Mouse (Mus musculus) CH12.LX (cell line): ENCODE measurements at regions not wholly inside any gene's neighbourhood (a gene's known extent, or its start where the extent isn't known, plus 50 kb on each side); places are given as distances from the start of the nearest gene placed in this dataset.

ENCODE experiments used
- DNase-seq: peaks from one replicate; pipeline ENCODE4 v3.0.0-alpha.2; 2013; ENCODE audit errors: extremely low read depth
- H3K27ac ChIP-seq: 2 replicates; pipeline ENCODE4 v1.5.1; 2012; ENCODE audit warnings: low read depth, mild to moderate bottlenecking, control low read depth, moderate library complexity; ENCODE audit not compliant: insufficient read depth
- H3K27me3 ChIP-seq: replicated peaks from 2 replicates; pipeline ENCODE3; 2012; ENCODE audit warnings: inconsistent platforms
- H3K36me3 ChIP-seq, 2 experiments: replicated peaks in 1 of 2; 2 replicates each; pipeline versions ENCODE3 to v1.6.1; 2012; ENCODE audit warnings: inconsistent platforms in 1 of 2, low read length in 1 of 2, mild to moderate bottlenecking in 1 of 2, mixed read lengths in 1 of 2, moderate library complexity in 1 of 2; ENCODE audit not compliant: control insufficient read depth in 1 of 2, insufficient read depth in 1 of 2
- H3K4me1 ChIP-seq, 2 experiments: 2 replicates each; pipeline ENCODE4 v1.6.1; 2012; ENCODE audit warnings: inconsistent platforms in 1 of 2, moderate library complexity in 1 of 2; ENCODE audit not compliant: insufficient read depth in 2 of 2, control insufficient read depth in 1 of 2
- H3K4me2 ChIP-seq: 2 replicates; pipeline ENCODE4 v1.6.1; 2012; ENCODE audit warnings: low read depth, mild to moderate bottlenecking, control low read depth; ENCODE audit not compliant: poor library complexity, insufficient read depth, severe bottlenecking
- H3K4me3 ChIP-seq, 3 experiments: fragments of 150-350 bp in 1 of 3; sonication (generic) in 1 of 3; replicated peaks in 1 of 3; 2 replicates each; pipeline versions ENCODE3 to v1.5.1; 2011 to 2012; ENCODE audit warnings: low read depth in 2 of 3, low read length in 2 of 3, mild to moderate bottlenecking in 2 of 3, moderate library complexity in 2 of 3, control low read depth in 1 of 3, improper control_type of control experiment in 1 of 3, inconsistent platforms in 1 of 3, mixed read lengths in 1 of 3; ENCODE audit not compliant: poor library complexity in 1 of 3
- H3K79me2 ChIP-seq: replicated peaks from 2 replicates; pipeline ENCODE4 v1.6.1; 2012; ENCODE audit warnings: mild to moderate bottlenecking, moderate library complexity; ENCODE audit not compliant: control insufficient read depth, poor library complexity, insufficient read depth, severe bottlenecking; ENCODE audit errors: extremely low read depth
- H3K9ac ChIP-seq: 2 replicates; pipeline ENCODE4 v1.6.1; 2012; ENCODE audit warnings: low read depth, mild to moderate bottlenecking, control low read depth, moderate library complexity; ENCODE audit not compliant: insufficient read depth
- H3K9me3 ChIP-seq: replicated peaks from 2 replicates; pipeline ENCODE3; 2012; ENCODE audit warnings: low read length, inconsistent platforms, mixed read lengths
- BHLHE40 ChIP-seq: IDR thresholded peaks from 2 replicates; pipeline ENCODE4 v1.6.1; 2011; ENCODE audit warnings: mild to moderate bottlenecking, low read depth, low read length, improper control_type of control experiment
- CHD1 ChIP-seq: IDR thresholded peaks from 2 replicates; pipeline ENCODE4 v1.6.1; 2012; ENCODE audit warnings: low read depth, low read length, improper control_type of control experiment, inconsistent platforms
- CHD2 ChIP-seq: IDR thresholded peaks from 2 replicates; pipeline ENCODE4 v1.6.1; 2011; ENCODE audit warnings: low read length, improper control_type of control experiment
- CTCF ChIP-seq, 2 experiments: IDR thresholded peaks in 1 of 2; conservative IDR thresholded peaks in 1 of 2; 2 replicates each; pipeline ENCODE4 v1.5.1; 2011 to 2012; ENCODE audit warnings: low read depth in 2 of 2, low read length in 2 of 2, improper control_type of control experiment in 1 of 2, inconsistent platforms in 1 of 2, mild to moderate bottlenecking in 1 of 2, moderate library complexity in 1 of 2
- E2F4 ChIP-seq: IDR thresholded peaks from 2 replicates; pipeline ENCODE4 v1.6.1; 2011; ENCODE audit warnings: low read depth, low read length, improper control_type of control experiment; ENCODE audit not compliant: insufficient replicate concordance
- ELF1 ChIP-seq: IDR thresholded peaks from 2 replicates; pipeline ENCODE4 v1.6.1; 2014; ENCODE audit warnings: low read depth, mild to moderate bottlenecking, inconsistent platforms, low read length, improper control_type of control experiment
- GABPA ChIP-seq: IDR thresholded peaks from 2 replicates; pipeline ENCODE4 v1.6.1; 2012; ENCODE audit warnings: low read depth, low read length, improper control_type of control experiment, inconsistent platforms; ENCODE audit not compliant: insufficient replicate concordance
- IRF4 ChIP-seq: IDR thresholded peaks from 2 replicates; pipeline ENCODE4 v1.6.1; 2014; ENCODE audit warnings: low read depth, mild to moderate bottlenecking, inconsistent platforms, low read length, improper control_type of control experiment
- JUN ChIP-seq: IDR thresholded peaks from 2 replicates; pipeline ENCODE4 v1.6.1; 2011; ENCODE audit warnings: low read depth, mild to moderate bottlenecking, low read length, improper control_type of control experiment, moderate library complexity; ENCODE audit not compliant: insufficient read depth
- JUND ChIP-seq: conservative IDR thresholded peaks from 2 replicates; pipeline ENCODE4 v1.6.1; 2011; ENCODE audit warnings: low read depth, low read length, improper control_type of control experiment
- KAT2A ChIP-seq: IDR thresholded peaks from 2 replicates; pipeline ENCODE4 v1.6.1; 2012; ENCODE audit warnings: low read length, improper control_type of control experiment, inconsistent platforms; ENCODE audit not compliant: insufficient replicate concordance
- MAX ChIP-seq: IDR thresholded peaks from 2 replicates; pipeline ENCODE4 v1.6.1; 2011; ENCODE audit warnings: low read length, improper control_type of control experiment
- MAZ ChIP-seq: IDR thresholded peaks from 2 replicates; pipeline ENCODE4 v1.6.1; 2012; ENCODE audit warnings: low read depth, mild to moderate bottlenecking, inconsistent platforms, low read length, improper control_type of control experiment, moderate library complexity
- MYC ChIP-seq: IDR thresholded peaks from 2 replicates; pipeline ENCODE4 v1.6.1; 2011; ENCODE audit warnings: low read depth, mild to moderate bottlenecking, improper control_type of control experiment, low read length
- NRF1 ChIP-seq: IDR thresholded peaks from 2 replicates; pipeline ENCODE4 v1.6.1; 2014; ENCODE audit warnings: low read depth, mild to moderate bottlenecking, inconsistent platforms, low read length, improper control_type of control experiment, moderate library complexity
- PAX5 ChIP-seq: IDR thresholded peaks from 2 replicates; pipeline ENCODE4 v1.6.1; 2012; ENCODE audit warnings: low read length, inconsistent platforms, mixed read lengths
- POLR2A ChIP-seq: IDR thresholded peaks from 2 replicates; pipeline ENCODE4 v1.6.1; 2011; ENCODE audit warnings: low read depth, mild to moderate bottlenecking, improper control_type of control experiment, low read length
- POLR2AphosphoS2 ChIP-seq: IDR thresholded peaks from 2 replicates; pipeline ENCODE4 v1.6.1; 2011; ENCODE audit warnings: low read depth, low read length, improper control_type of control experiment
- RAD21 ChIP-seq: IDR thresholded peaks from 2 replicates; pipeline ENCODE4 v1.6.1; 2011; ENCODE audit warnings: low read depth, mild to moderate bottlenecking, low read length, improper control_type of control experiment, moderate library complexity
- TBP ChIP-seq: conservative IDR thresholded peaks from 2 replicates; pipeline ENCODE4 v1.6.1; 2011; ENCODE audit warnings: low read depth, low read length, improper control_type of control experiment
- UBTF ChIP-seq: IDR thresholded peaks from 2 replicates; pipeline ENCODE4 v1.6.1; 2012; ENCODE audit warnings: low read depth, mild to moderate bottlenecking, inconsistent platforms, low read length, improper control_type of control experiment, moderate library complexity
- USF1 ChIP-seq: IDR thresholded peaks from 2 replicates; pipeline ENCODE4 v1.6.1; 2014; ENCODE audit warnings: low read depth, mild to moderate bottlenecking, inconsistent platforms, low read length, improper control_type of control experiment
- USF2 ChIP-seq: conservative IDR thresholded peaks from 2 replicates; pipeline ENCODE4 v1.6.1; 2011; ENCODE audit warnings: low read depth, low read length, improper control_type of control experiment
- ZKSCAN1 ChIP-seq: IDR thresholded peaks from 2 replicates; pipeline ENCODE4 v1.6.1; 2012; ENCODE audit warnings: low read depth, inconsistent platforms, low read length, improper control_type of control experiment, borderline replicate concordance
- ZMIZ1 ChIP-seq: IDR thresholded peaks from 2 replicates; pipeline ENCODE4 v1.6.1; 2012; ENCODE audit warnings: low read depth, mild to moderate bottlenecking, inconsistent platforms, low read length, improper control_type of control experiment
- dilution Hi-C: fragments of 300-500 bp; cut with MboI; formaldehyde crosslinking; loops from 2 replicates; pipeline ENCODE4 v1.14.3; 2020; ENCODE audit warnings: low sequenced_read_pairs; ENCODE audit not compliant: extremely low pct_unique_long_range_greater_than_20kb, extremely low pct_ligation_motif_present
- in situ Hi-C: fragments of 300-500 bp; cut with MboI; formaldehyde crosslinking; loops from 3 replicates; pipeline ENCODE4 v1.14.3; 2019; ENCODE audit warnings: low sequenced_read_pairs, low pct_ligation_motif_present, low pct_unique_long_range_greater_than_20kb, mixed read lengths

DNA sequence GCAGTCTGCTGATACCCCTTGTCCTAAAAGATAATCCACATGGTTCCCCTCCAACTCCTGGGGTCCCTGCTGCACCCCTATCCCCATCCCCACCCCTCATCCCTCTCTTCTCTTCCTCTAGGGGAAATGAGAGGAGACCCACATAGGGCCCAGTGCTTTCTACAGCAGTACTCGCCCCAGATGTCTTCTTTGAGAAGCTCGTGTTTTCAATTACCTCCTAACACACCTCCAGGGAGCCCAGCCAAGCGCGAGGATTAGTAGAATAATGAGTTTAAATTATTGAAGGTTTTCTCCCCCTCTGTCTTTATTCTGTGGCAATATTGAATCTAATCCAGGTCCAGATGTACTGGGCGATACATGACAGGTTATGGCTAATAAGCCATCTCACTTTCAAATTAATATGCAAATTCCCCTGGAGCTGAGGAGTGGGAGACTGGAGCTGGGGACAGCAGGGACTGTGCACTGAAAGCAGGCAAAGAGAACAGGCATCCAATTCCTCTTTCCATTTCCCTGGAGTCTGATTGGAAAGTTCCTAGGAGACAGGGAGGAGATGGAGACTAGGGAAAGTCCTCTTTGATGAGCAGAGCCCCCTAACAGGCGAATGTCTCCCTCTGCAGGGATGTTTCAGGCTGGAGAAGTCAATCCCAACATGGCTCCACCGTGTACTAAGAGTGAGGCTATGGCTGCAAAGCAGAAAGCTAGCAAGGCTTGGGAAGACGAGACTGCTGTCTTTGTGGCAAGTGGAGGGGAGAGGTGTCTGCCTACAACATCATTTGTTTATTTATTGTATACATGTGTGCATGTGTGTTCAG lies 177.2 kb upstream of the Mocs1 start:
- no peak overlapping the region for H3K27ac ChIP-seq
- no peak overlapping the region for H3K9ac ChIP-seq
- no peaks in the 10 kb centered on the region for H3K27me3 ChIP-seq
- TF ChIP-seq JUN (no peak), TBP (no peak), MYC (no peak), E2F4 (no peak), CTCF (conservative IDR thresholded peaks at IDR 0.05 in 1 of 2, IDR thresholded peaks at IDR 0.05 in 1 of 2; ENCODE audit: low read depth in 2 of 2, low read length in 2 of 2) (no peak), MAX (no peak), NRF1 (no peak), USF1 (no peak), CHD1 (no peak), RAD21 (no peak), BHLHE40 (no peak), MAZ (no peak)
- in situ Hi-C loops (no loop called here), dilution Hi-C loops (no loop called here)
- no peaks in the 10 kb centered on the region for H3K36me3 ChIP-seq
- H3K4me3 ChIP-seq = no peak overlapping the region
- H3K9me3 ChIP-seq = peaks cover 91% of the 10 kb centered on the region
- no peaks in the 10 kb centered on the region for H3K4me1 ChIP-seq
- no peak overlapping the region for H3K4me2 ChIP-seq
- no peaks in the 10 kb centered on the region for H3K79me2 ChIP-seq
- DNase-seq = no peak

DNA sequence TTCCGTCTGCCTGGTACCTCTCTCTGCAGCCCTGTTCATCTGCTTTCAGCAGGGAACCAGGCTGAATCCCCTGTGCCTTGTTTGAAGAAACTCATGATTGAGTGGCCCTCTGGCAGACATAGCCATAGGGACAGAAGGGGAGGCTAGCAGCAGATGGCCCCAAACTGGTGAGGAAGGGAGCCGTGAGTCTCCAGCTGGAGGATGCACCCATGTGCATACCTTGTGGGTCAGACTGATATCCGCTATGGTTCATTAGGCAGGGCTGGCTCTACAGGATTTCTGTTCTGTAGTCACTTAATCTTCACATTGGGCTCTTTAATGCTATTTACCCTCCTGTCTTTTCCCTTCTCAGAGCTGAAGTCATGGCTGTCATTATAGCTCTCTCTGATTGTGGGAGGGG lies 175.9 kb upstream of the Mocs1 start:
- no peaks in the 10 kb centered on the region for H3K79me2 ChIP-seq
- H3K4me2 ChIP-seq = no peak overlapping the region
- dilution Hi-C loops = no loop called here
- H3K9ac ChIP-seq = no peak overlapping the region
- peaks cover 89% of the 10 kb centered on the region for H3K9me3 ChIP-seq
- no peak overlapping the region for H3K27ac ChIP-seq
- TF ChIP-seq POLR2AphosphoS2 = no peak
- no peak for TF ChIP-seq CHD2
- TF ChIP-seq KAT2A = no peak
- TF ChIP-seq GABPA = no peak
- no peak for TF ChIP-seq USF2
- no peak for TF ChIP-seq ZKSCAN1
- TF ChIP-seq PAX5 = no peak
- no peak for TF ChIP-seq MAX
- TF ChIP-seq E2F4 = no peak
- no peak for TF ChIP-seq ZMIZ1
- TF ChIP-seq RAD21 = no peak
- no peak for TF ChIP-seq IRF4
- no peak for TF ChIP-seq UBTF
- no peak for TF ChIP-seq CHD1
- no peak for TF ChIP-seq POLR2A
- no peak for TF ChIP-seq ELF1
- no peak for TF ChIP-seq JUND
- in situ Hi-C loops = no loop called here
- H3K36me3 ChIP-seq = no peaks in the 10 kb centered on the region
- DNase-seq = no peak
- H3K4me1 ChIP-seq = no peaks in the 10 kb centered on the region
- no peaks in the 10 kb centered on the region for H3K27me3 ChIP-seq
- no peak overlapping the region for H3K4me3 ChIP-seq
